Mouse (Mus musculus) cerebellum, adult 11 months (tissue): Measurements from ENCODE around the gene Wwox.

Experiments used
- DNase-seq: peaks from one replicate; pipeline ENCODE4 v3.0.0; 2022

Gene Wwox

GRCm38 (mm10) chr8:114439334-114440204, at the start of gene Wwox:
Wwox (plus strand) TSS chr8:114439655.
- peak; percentile 100 for DNase-seq

- DNase-seq, result no peak
Observed at GRCm38 (mm10) chr8:114390465-114391254, 48.8 kb upstream of the Wwox start.

- DNase-seq, result no peak
Observed at GRCm38 (mm10) chr8:114398326-114398725, 41.1 kb upstream of the Wwox start.

GRCm38 (mm10) chr8:114399273-114399672, 40.2 kb upstream of the Wwox start:
- DNase-seq, result no peak

DNA sequence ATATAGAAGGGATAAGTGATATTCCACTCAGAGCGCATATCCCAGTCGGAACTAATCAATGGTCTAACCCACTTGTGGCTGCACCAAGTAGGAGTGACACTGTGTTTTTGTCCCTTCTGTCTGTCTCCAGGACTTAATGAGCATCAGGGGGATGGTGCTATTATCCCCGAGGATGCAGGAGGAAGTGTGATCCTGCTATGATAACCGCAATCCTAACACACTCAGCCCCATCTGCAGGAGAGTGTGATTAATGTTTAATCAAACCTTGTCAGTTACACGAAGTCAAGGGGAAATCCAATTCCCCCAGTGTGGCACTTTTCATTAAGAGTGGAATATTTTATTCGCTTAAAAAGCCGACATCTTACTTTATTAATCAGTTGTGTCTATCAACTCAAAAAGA, 37.8 kb upstream of the Wwox start:
- no peak for DNase-seq

GRCm38 (mm10) chr8:114411421-114411820, 28.0 kb upstream of the Wwox start:
- no peak for DNase-seq

- no peak for DNase-seq
Observed at GRCm38 (mm10) chr8:114417786-114418185, 21.7 kb upstream of the Wwox start, which contains the start of gene Clec3a. Clec3a (plus strand) TSS chr8:114418086.

GRCm38 (mm10) chr8:114418486-114418885, 21.0 kb upstream of the Wwox start:
- DNase-seq, result no peak

- no peak for DNase-seq
Observed at GRCm38 (mm10) chr8:114418904-114419303, 20.6 kb upstream of the Wwox start.

DNA sequence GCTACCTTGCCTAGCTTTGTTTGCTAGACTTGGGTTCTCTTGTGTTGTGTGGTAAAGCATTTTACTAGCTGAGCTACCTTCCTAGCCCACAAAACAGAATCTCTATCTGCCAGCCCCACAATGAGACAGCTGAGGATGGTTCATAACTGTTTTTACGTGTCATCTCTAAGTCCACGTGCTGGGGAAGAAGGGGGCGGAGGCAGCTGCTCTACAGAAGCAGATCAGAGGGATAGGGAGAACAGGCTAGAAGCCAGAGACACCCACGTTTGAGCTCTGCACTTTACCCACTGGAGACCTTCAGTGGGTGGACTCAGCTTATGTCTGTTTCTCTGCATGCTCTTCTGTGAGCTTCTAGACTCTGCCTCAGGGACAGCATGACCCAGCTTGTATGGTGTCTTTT, 17.9 kb upstream of the Wwox start:
- no peak for DNase-seq

DNA sequence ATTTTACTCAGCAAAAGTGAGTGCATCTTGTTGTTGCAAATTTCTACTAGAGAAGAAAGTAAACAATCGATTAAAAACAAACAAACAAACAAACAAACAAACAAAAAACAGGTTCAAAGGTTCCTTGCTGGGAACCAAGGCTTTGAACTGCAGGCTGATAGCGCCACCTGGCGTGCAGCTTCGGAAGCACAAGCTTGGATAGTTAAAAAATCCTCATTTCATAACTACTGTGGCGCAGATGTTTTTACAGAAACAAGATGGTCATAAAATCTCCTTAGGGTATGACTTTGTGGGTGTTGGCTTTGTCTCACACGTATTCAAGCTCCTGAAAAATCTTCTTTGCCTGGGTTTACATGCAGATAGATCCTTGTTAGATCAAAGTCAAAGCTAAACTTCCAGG, 1.2 kb upstream of the Wwox start:
- peak; percentile 41 for DNase-seq

GRCm38 (mm10) chr8:114440205-114440589, 742 bp downstream of the Wwox start:
- no peak for DNase-seq

GRCm38 (mm10) chr8:114441616-114442015, 2.2 kb downstream of the Wwox start:
- no peak for DNase-seq

- DNase-seq, result no peak
Observed at GRCm38 (mm10) chr8:114446884-114447283, 7.4 kb downstream of the Wwox start.

GRCm38 (mm10) chr8:114452278-114452677, 12.8 kb downstream of the Wwox start:
- DNase-seq, result no peak

DNA sequence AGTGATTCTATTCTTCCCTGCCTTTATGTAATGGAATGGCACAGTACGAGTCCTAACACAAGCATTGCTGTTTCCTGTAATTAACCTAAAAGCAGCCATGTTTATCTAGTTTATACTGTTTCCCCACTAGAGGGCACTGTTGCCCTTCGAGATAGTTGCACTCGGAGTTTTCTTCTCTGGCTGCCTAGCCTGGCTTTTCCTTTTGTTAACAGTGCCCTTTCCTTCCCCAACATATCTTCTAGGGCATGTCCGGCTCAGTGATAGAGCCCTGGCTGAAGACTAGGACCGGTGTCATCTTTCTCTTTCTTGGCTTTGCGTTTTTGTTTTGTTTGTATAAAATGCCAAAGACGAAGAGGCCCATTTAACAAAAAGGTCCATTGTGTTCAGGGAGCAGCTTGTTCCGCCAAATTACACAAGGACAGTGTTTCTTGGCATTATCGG, 13.3 kb downstream of the Wwox start:
- peak; percentile 68 for DNase-seq

- DNase-seq, result no peak
Observed at GRCm38 (mm10) chr8:114455302-114455701, 15.8 kb downstream of the Wwox start.

DNA sequence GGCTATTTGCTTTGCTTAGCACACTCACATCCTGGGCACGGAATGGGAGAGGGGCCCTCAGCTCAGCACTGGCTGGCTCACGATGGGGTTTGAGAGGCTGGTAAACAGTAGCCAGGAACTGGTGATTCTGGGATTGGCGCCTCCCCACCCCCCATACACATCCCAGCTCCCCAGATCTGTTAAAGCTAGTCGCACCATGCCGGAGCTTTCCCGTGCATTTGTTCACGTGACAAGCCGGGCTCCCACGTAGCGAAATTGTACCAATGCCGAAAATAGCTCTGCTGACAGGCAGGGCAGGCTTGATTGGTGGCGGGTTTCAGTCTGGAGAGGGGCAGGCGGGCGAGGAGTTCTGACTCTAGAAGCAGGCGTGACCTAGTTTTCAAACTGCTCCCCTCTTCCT, 16.5 kb downstream of the Wwox start:
- DNase-seq, result peak; percentile 33

DNA sequence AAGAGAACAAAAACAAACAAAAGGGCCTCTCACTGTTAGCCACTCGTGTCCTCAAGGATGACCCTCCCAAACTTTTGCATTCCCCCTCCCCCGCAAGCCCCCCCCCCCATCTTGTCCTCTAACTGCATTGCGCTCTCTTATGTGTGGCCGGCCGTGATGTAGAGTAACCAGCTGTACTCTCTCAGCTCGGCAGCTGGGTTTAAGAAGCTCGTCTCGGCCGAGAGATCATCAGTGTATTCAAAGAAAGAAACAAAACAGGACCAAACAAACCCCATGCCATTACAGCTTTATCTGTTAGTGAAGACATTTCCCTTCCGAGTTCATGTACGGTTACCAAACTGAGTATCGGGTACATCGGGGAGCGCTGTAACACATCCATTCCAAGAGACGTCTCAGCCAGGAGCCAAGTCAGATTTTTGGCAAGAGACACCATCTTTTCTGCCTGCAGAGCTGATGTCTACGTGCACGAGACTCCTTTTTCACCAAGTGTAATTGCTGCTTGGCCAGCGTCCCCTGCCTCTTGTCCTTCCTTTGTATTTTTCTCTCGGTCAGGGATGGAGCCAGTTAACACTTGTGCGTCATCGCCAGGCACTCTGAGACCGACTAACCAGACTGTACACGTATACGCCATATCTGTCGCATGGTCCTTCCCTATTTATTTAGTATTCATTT, 18.8 kb downstream of the Wwox start:
- no peak for DNase-seq

DNA sequence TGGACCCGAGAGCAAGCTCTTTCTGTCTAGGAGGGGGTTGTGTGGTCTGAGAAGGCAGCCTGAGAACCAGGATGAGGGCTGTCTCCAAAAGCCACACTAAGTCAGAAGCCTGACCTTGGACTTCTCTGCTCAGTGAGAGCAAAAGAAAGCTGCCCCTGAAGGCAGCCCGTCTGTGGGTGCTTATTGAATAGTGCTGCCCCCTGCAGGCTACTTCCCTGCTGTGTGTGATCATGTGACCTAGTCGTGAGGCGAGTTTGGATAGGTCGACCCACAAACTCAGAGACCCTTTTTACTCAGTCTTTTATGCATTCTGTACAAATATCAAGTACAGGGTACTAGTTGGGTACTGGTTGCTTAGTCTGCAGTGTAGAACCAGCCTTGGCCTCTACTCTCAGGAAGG, 21.1 kb downstream of the Wwox start:
- DNase-seq, result no peak

DNA sequence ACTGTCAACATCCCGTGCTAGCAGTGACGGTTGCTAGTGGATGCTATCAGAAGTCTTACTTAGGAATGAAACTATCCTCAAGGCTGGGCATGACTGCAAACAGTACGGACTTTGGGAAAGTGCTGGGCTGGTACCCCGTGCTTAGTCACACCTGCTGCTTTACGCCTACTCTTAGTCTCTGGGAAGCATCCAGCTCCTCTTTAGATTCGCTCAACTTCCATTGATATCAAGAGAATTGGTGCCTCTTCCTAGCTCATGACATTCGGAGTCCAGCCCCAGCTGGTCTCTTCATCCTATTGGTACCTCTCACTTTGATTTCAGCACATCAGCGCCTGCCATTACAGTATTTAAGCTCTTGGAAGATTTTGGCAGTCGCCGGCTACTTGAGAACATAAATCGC, 23.1 kb downstream of the Wwox start:
- no peak for DNase-seq

- no peak for DNase-seq
Observed at GRCm38 (mm10) chr8:114463305-114463704, 23.9 kb downstream of the Wwox start.

- no peak for DNase-seq
Observed at GRCm38 (mm10) chr8:114468526-114469207, 29.2 kb downstream of the Wwox start.
